Mouse (Mus musculus) gastrocnemius, adult 8-10 months (tissue): ENCODE results near the gene Fbf1. TPM values are rescaled to one million over a fixed set of nuclear protein-coding genes. Genes with fewer than 3 reads are reported as not detected.

Experiments
- DNase-seq, 2 experiments: peaks; one replicate each; pipeline ENCODE4 v3.0.0; 2022; ENCODE audit warnings: low spot score in 2 of 2
- total RNA-seq, 4 experiments: library from RNA; stranded (reverse); gene quantifications; 2 replicates each; pipeline ENCODE4 v1.2.4; 2022

The Fbf1 gene
- total RNA-seq, result 10 to 100 TPM in 2 of 4 experiments, 1 to 10 TPM in 2; 8.3 to 12.8 (median 10.0) TPM

DNA sequence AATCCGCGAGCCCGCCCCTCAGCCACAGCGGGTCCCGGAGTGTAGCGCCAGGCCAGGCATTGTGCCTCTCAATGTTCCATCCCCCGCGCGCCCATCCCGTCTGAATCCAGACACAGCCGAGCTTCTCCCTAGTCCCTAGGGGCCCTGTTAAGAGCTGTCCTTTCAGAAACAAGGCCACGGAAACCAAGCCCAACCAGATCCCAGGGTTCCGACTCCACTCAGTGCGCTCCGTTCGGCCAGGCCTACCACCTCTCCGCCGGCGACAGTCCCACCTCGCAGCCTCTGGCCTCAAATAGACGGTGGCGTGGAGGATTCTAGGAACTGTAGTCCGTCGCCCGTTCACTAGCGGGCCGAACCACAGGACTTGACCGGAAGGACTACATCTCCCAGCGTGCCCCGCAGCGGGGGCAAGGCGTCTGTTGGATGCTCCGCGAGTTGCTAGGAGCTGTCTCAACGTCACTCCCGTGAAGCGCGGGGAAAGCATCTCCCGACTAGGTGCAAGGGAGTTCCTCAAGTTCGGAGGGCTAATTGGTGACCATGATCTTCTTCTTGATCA lies at the start of gene Fbf1:
TSS of gene Fbf1 (minus strand) at position 283 of the 556 bp plus-strand sequence.
- peak; percentile 85 to 89 for DNase-seq

DNA sequence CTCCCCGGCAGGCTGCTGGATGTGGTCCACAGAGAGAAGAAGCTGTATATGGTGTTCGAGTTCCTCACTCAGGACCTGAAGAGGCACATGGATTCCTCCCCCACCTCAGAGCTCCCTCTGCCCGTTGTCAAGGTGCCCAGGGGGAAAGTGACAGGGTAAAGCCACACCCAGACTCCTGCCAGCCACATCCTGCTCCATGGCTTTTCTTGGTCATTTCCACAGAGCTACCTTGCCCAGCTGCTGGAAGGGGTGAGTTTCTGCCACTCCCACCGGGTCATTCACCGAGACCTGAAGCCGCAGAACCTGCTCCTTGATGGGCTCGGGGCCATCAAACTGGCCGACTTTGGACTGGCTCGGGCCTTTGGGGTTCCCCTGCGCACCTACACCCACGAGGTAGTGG lies 48.6 kb upstream of the Fbf1 start:
- no peak for DNase-seq

DNA sequence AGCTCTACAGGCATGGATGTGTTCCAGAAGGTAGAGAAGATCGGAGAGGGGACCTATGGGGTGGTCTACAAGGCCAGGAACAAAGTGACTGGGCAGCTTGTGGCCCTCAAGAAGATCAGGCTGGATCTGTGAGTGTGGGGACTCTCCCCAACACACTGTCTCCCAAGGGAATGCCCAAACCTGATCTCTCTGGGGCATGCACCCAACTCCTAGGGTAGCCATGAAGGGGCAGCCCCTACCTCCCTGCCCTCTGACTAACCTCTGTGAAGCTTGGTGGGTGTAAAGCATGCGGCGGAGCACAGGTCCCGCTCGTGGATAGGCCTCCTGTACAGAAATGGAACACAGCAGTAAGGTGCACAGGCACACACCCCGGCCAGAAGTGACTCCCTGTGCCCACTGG lies 48.0 kb upstream of the Fbf1 start:
- no peak for DNase-seq

DNA sequence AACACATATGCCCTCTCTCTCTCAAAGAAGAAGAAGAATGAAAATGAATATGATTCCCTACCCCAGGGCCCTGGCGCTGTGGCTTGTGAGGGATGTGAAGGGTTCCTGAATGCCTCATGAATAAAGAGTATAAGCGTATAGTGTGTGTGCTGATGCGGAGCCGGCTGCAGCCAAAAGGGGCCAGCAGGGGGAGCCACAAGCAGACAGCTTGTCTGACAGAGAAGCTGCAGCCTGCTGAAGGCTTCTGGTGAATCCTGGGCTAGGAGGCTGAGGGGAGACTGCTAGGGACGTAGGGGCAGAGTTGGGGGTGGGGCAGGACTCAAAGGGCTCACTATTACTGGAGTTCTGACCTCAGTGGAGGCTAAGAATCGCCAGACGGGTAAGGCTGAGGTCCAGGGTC lies 47.2 kb upstream of the Fbf1 start:
- DNase-seq, result no peak

DNA sequence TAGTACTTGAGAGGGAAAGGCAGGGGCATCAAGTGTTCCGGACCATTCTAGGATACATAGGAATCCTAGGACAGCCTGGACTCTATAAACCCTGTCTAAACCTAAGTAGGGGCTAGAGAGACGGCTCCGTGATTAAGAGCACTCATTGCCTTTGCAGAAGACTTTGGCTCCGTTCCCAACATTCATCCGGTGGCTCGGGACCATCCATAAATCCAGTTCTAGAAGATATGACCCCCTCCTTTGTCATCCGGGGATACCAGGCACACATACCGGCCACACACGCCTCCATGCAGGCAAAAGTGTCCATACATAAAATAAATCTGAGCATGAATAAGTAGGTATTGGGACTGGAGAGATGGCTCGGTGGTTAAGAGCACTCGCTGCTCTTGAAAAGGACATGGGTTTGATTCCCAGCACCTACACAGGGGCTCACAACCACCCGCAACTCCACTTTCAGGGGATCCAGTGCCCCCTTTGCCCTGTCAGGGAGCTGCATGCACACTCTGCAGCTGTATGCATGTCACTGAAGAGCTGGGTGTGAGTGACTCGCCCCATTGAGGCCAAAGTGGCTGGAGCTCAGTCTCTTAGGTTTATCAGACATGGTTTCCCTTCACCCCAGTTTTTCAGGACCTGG lies 46.0 kb upstream of the Fbf1 start:
- no peak for DNase-seq

DNA sequence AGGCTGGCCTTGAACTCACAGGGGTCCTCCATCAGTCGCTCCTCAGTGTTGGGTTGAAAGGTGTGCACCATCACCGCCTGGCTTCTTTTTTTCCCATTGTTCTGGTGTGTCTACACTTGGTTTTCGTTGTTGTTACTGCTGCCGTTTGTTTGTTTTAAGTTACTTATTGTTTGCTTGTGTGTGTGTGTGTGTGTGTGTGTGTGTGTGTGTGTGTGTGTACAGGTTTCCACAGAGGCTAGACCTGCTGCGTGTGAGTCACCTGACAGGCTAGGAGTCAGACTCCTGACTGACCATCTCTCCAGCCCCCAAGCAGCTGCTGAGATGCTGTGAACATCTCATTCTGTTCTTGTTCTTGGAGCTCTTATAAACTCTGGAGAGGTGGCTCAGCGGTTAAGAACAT lies 44.9 kb upstream of the Fbf1 start:
- no peak for DNase-seq

DNA sequence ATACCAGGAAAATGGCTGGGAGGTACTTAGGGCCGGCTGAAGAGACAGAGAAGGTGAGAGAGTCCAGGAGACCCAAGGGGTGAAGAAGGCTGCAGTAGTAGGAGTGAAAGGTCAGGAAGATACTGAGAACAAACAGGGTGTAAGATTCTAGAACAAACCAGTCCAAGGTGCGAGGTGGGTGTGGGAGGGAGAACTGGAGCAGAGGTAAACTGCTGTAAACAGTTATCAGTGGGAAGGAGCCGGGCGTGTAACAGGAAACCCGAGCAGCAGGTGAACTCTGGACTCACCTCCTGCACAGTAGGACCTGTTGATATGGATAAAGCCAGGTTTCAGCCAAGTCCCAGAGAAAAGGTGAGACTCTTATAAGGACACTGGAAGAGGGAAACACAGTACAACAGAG lies 42.7 kb upstream of the Fbf1 start:
- DNase-seq, result no peak

DNA sequence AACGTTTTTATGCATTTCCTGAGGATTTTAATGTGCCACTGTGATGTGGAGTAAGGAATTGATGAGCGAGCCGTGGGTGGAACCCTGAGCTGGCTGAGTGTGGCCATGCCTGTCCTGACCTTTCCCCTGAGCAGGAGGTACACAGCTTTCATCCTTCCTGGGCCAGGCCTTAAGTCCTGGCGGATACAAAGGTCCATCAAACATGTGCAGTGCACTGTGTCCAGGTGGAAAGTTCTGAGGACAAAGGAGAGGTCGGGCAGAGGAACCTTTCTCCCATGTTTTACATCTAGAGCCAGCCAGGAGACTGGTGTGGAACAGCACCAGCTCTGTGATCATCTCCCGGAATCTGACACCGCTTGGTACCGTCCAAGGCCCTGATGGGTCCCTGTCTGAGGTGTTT lies 41.3 kb upstream of the Fbf1 start:
- DNase-seq, result no peak

DNA sequence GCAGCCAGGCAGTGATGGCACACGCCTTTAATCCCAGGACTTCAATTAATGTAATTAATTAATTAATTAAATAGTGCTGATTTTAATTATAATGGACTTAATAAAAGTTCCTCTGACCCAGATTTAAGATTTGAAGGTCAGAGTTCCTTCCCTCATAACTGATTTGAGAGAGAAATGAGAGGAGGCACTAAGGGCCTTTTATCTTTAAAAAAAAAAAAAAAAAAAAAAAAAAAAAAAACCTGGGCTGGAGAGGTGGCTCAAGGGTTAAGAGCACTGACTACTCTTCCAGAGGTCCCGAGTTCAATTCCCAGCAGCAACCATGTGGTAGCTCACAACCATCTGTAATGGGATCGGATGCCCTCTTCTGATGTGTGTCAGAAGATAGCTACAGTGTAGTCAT lies 40.7 kb upstream of the Fbf1 start:
- DNase-seq, result no peak

DNA sequence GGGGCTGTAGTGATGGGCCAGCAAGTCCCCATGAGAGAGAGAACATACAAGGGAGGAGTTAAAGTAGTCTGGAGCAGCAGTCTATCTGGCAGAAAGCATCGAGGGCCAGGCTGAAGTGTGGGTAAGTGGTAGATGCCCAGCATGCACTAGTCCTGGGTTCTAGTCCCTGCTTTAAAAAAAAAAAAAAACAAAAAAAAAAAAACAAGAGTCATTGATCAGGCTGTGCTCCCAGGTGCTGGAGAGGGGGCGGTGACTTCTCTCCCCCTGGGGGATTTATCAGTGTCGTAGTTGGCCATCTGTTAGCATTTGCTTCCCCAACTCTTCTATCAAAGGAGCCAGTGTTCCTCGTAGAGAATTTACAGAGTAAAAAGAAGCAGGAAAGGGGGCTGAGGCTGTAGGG lies 38.7 kb upstream of the Fbf1 start:
- no peak for DNase-seq

DNA sequence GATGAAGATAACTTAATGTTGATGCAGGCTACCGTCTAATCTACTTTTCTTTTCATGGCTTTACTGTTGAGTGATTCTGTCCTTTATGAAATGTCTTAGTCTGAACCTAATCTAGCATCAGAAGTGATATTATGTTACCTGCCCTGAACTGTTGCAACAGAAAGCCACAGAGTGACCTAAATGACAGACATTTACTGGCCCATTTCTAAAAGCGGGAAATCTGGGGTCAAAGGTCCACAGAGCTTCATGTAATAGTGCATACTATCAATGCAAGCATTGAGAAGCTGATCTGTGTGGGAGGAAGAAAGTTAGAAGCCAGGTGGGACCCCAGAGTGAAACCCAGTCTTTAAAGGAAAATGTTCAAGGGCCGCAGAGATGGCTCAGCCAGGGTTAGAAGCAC lies 35.2 kb upstream of the Fbf1 start:
- DNase-seq, result no peak

DNA sequence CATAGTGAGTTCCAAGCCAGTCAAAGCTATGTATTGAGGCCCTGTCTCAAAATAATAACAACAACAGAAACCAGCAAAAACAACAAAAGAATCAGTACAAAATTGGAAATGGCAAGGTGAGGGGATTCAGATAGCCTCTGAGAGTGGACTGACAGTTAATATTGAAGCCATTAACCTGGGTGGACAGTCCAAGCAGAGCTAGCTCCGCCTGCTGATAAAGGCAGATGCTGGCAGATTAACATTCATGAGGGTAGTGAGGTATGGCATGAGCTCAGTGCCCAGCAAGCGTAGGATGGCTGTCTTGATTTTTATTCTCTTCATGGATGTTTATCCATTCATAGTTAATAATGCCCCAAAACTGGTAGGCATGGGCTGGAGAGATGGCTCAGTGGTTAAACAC lies 33.2 kb upstream of the Fbf1 start:
- no peak for DNase-seq

DNA sequence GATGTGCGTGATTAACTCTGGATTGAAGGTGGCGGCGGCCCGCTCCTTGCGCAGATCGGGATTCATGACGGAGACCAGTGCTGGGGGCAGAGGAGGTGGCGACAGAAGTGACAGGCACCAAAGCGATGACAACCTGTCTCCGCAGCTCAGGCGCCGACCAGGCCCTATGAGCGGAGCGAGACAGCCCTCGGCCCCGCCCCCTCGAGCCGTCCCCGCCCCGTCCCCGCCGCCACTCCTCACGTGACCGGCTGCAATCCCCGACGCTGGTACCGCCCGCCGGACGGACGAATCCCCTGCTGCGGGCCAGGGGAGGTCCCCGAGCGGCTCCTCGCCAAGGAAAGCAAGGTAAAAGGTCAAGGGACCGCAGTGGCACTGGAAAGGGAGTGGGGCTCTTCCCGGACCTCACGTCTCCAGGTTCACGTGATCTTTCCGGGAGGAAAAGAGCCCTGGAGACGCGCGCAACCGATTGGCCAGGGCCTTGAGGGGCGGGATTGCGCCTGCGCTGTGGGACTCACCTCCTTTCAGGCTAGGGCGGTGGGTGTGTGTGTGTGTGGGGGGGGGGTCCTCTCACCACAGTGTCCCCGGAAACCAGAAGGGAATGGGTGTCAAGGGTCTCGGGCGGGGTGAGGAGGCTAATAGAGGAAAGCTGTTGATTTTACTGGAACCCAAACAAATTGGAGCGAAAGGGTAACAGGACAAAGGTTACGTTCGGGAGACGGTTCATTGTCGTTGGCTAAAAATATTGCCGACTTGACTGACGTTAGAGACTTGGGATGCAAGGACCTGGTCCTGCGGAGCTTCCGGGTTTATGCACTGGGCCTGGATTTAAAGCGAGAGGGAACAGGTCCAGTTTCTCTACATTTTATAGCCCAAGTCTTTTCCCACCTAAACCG lies 30.9 kb upstream of the Fbf1 start, which contains the start of the genes Ten1 and Acox1:
TSS of gene Ten1 (plus strand) at position 217 of the 893 bp plus-strand sequence.
TSS of gene Acox1 (minus strand) at position 407 of the 893 bp plus-strand sequence.
- peak; percentile 90 to 93 for DNase-seq

DNA sequence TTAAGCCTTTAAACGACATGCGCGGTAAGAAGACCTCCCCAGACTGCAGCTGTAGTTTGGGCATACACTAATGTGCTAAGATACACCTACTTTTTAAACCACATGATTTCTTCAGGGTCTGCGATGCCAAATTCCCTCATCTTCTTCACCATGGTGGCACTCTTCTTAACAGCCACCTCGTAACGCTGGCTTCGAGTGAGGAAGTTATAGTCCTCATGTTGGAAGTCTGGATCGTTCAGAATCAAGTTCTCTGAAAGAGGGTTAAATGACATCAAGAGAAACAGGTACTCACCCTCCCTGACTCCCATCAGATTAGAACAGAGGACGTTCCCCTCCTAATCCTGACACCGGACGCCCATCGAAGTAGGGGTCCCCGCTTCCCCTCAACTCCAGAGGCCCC lies 30.2 kb upstream of the Fbf1 start:
- DNase-seq, result no peak

DNA sequence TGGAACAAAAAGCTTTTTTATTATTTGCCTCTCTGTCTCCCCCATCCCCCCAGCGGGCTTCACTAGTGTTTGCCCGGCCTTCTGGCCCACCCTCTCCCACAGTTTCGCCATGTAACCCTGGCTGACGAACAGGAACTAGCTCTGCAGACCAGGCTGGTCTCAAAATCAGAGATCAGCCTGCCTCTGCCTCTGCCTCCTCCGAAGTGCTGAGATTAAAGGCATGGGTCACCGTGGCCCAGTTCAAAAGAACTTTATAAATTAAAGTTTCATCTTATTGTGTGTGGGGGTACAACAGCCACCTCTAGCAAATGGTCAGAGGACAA lies 29.6 kb upstream of the Fbf1 start:
- DNase-seq, result no peak

DNA sequence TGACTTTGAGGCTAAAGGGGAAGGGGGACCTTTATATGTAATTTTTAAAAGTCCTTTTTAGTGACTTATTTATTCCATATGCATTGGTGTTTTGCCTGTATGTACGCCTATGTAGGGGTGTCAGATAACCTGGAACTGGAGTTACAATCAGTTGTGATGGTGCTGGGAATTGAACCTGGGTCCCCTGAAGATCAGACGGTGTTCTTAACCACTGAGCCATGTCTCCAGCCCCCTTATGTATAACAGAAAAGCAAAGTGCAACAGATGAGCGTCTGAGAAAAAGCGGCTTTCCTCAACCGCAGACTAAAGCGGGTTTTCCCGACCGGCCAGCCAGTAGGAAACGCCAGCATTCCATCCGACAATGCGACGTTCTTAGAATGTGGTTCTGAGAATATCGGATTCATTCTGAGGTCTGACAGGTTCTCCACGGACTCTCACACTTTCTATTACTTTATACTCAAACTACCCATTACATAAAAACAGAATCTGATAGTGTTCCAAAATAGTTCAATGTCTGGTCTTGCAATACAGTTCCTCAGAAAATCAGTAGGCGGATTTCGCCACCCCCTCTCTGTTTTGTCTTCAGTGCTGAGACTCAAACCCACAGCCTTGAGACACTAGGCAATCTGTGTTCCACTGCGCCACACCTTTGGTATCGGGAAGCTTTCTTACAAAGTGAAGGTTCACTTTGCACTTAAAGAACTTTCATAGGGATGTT lies 29.1 kb upstream of the Fbf1 start:
- no peak for DNase-seq

DNA sequence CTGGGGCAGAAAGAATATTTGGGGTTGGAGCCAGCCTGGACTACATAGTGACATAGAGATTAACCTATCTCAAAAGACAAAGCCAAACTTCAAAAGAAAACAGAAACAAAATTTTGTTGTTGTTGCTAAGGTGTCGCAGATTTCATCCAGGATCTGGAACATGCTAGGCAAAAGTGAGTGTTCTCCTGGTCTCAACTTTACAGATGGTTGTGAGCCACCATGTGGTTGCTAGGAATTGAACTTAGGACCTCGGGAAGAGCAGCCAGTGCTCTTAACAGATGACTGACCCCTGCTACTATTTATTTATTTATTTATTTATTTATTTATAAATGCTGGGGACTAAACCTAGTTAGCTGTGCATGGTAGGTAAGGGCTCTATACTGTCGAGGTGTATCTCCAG lies 28.4 kb upstream of the Fbf1 start:
- DNase-seq, result no peak

DNA sequence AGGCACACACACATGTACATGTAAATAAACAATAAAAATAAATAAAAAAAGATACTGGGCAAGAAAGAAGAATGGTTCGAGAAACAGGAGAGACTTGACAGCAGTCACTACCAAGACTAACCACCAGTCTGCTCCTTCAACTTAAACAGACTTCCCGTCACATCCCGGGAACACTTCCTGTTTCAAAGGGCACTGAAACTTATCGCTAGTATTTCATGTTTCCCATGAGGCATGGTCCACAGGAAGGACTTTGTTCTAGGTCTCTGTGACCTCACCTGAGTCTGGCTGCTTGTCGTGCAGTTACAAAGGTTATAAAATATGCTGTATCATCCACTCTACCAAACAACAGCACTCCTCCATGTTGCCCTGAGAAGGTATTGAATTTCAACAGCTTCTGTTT lies 27.3 kb upstream of the Fbf1 start:
- no peak for DNase-seq

DNA sequence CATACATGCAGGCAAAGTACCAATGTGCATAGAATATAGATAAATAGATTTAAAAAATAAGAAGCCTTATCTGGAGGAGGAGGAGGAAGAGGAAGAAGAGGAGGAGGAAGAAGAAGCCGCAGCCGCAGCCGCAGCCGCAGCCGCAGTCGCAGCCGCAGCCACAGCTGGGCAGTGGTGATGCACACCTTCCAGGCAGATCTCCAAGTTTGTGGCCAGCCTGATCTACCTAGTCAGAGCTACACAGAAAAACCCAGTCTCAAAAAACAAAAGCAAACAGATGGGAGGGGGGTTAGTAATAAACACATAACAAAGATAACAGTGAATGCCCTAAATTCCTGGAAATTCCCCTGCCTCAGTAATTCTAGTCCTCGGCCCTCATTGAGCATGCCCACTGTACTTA lies 26.7 kb upstream of the Fbf1 start:
- no peak for DNase-seq

DNA sequence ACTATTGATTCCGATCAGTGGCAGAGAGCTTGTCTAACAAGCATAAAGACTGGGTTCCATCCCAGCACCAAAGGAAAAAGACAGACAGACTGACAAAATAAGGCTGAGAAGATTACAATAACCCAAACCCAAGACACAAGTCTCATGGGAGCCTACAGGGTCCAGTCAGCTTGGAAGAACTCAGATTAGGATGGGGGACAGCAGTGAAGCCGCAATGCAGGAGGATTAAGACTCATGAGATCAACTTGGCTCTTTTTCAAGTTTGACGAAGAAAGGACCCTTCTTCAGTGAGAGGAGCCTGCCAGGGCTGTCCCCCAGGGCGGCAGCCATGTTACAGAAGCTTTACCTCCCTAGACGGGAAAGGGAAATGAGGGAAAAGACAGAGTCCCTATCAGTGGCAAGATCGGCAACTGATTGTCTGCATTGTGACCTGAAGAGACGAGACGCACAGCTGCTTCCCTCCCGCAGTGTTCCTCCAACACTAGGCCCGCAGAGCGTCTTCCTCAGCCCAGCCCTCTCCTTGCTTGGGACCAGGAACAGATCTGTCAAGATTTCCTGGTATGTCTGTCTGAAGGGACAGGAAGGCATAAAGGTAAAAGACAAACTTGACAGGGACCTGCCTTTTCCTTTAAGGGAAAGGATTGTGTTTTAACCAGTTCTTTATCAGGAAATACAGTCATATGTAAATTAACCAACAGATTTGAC lies 19.4 kb upstream of the Fbf1 start:
- no peak for DNase-seq

DNA sequence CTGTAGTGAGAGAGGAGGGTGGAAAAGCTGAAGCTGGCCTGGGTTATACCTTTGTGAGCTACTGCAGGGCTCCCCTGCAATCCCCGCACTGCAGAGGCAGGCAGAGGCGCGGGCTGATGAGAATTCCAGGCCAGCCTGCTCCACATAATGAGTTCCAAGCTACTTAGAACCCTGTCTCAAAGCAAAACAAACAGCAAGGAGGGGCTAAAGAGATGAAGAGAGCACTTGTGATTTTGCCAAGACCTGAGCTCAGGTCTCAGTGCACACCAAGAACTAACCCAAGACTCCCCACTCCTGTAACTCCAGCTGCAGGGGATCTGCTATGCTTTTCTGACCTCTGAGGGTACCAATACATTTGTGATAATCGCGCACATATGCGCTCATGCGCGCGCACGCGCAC lies 18.4 kb upstream of the Fbf1 start:
- DNase-seq, result no peak
